Mouse (Mus musculus) limb, embryonic 10.5 days (tissue): Measurements from ENCODE around the gene Bbs1. TPM values are rescaled to one million over a fixed set of nuclear protein-coding genes. Genes with fewer than 3 reads are reported as not detected.

ENCODE experiments used
- DNase-seq: peaks from one replicate; pipeline ENCODE4 v3.0.0-alpha.2; 2017; ENCODE audit warnings: low spot score
- H3K27ac ChIP-seq: fragments of 300-500 bp; sonication (generic); 2 replicates; pipeline ENCODE4 v1.5.1; 2016; ENCODE audit warnings: mild to moderate bottlenecking
- H3K27me3 ChIP-seq: fragments of 300-500 bp; sonication (generic); 2 replicates; pipeline ENCODE4 v1.6.1; 2016; ENCODE audit warnings: low read depth, mild to moderate bottlenecking; ENCODE audit not compliant: poor library complexity, severe bottlenecking
- H3K36me3 ChIP-seq: fragments of 300-500 bp; sonication (generic); 2 replicates; pipeline ENCODE4 v1.6.1; 2016; ENCODE audit warnings: mild to moderate bottlenecking, moderate library complexity
- H3K4me1 ChIP-seq: fragments of 300-500 bp; sonication (generic); 2 replicates; pipeline ENCODE4 v1.6.1; 2016
- H3K4me3 ChIP-seq: fragments of 300-500 bp; sonication (generic); 2 replicates; pipeline ENCODE4 v1.5.1; 2016; ENCODE audit warnings: mild to moderate bottlenecking, moderate library complexity
- H3K9me3 ChIP-seq: fragments of 300-500 bp; sonication (generic); replicated peaks from 2 replicates; pipeline ENCODE4 v1.6.1; 2016; ENCODE audit warnings: mild to moderate bottlenecking
- WGBS: fragments of 180-500 bp; shearing (Covaris S2); methylation state at CpG from one replicate; pipeline ENCODE4 v1.1.7; 2016; 5-methylcytosine and 5-hydroxymethylcytosine counted together
- polyA plus RNA-seq: library from polyadenylated mRNA; unstranded; fragments of >200 nt; fragmentation: Nextera tagmentation; extraction: Ambion mirVana; gene quantifications from 2 replicates; pipeline ENCODE4 v1.2.1, GENCODE M21; 2016

Gene Bbs1
- polyA plus RNA-seq, 1 experiment from 2014 or later, result 9.0 TPM

GRCm38 (mm10) chr19:4842611-4843010, 63.8 kb downstream of the Bbs1 start:
- peaks cover 17% of the 10 kb centered on the region for H3K4me1 ChIP-seq
- 72% methylated on average over 2 of the region's 2 CpGs for WGBS
- no peak for DNase-seq
- peaks cover 34% of the 10 kb centered on the region for H3K27me3 ChIP-seq
- no peaks in the 10 kb centered on the region for H3K36me3 ChIP-seq
- no peak overlapping the region for H3K4me3 ChIP-seq
- no peak overlapping the region for H3K27ac ChIP-seq
- H3K9me3 ChIP-seq, result no peaks in the 10 kb centered on the region

- Histone ChIP-seq H3K36me3 (no peaks in the 10 kb centered on the region; the same call in 1 of the 2 replicates), H3K27ac (no peak overlapping the region), H3K9me3 (no peaks in the 10 kb centered on the region), H3K4me1 (peaks cover 17% of the 10 kb centered on the region), H3K27me3 (peaks cover 34% of the 10 kb centered on the region), H3K4me3 (no peak overlapping the region)
- DNase-seq, result no peak
- WGBS, result 86% methylated on average over 9 of the region's 9 CpGs
These were observed 65.6 kb downstream of the Bbs1 start for GRCm38 (mm10) chr19:4840848-4841247.

DNA sequence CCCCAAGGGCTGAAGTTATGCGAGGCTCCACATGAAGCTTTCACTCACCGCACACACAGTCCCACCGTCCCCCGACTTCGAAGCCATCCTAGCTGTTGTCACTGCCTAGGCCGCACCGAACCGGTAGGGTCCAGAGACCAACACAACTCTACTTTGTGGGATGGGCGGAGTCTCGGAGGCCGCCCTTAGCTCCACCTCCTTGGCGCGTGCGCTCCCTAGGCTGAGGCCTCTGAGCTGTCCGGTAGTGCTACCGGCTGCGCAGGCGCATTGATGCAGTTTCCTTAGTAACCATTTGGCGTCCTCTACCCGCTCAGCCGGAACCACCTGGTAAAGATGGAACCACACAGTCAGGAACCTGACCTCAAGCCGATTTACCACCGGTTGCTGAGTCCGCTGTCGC, 67.3 kb downstream of the Bbs1 start, which contains the start of the genes Ccs and Ccdc87:
TSS of gene Ccs (minus strand) at position 184 of the 400 bp plus-strand sequence.
TSS of gene Ccdc87 (plus strand) at position 218 of the 400 bp plus-strand sequence.
- Histone ChIP-seq H3K36me3 (peaks cover 5% of the 10 kb centered on the region), H3K27ac (peak within 1 kb of the TSS; percentile 86), H3K4me1 (peaks cover 17% of the 10 kb centered on the region), H3K4me3 (peak within 1 kb of the TSS; percentile 72), H3K27me3 (peaks cover 34% of the 10 kb centered on the region), H3K9me3 (no peaks in the 10 kb centered on the region)
- peak; percentile 97 for DNase-seq
- under 1% methylated on average over 25 of the region's 25 CpGs for WGBS

DNA sequence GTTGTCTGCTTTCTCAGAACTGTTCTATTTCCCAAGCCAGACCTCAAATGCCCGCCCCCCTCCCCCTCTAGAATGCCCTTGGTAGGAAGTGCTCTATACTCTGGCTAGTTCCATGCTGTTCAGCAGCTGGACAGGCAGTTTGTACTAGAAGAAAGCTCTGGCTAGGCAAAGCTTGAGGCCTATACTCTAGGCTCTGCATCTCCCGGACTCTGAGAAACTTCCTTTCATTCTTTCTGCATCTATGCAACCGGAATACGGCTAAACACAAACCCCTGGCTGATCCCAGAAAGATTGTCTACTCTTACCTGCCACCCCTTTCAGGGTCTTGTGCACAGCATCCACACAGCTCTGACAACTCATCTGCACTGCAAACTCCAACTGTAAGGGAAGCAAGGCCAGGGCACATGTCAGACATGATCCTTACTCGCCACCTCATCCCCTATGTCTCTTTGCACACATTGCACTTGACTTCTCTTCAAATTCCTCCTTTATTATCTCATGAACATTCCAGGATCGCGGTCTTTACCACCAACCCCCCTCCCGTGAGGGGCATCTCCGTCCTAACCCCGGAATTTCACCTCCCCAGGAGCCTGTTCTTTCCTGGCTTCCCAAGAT, 67.8 kb downstream of the Bbs1 start:
- Histone ChIP-seq H3K27ac (peak overlapping the region; percentile 86), H3K27me3 (peaks cover 34% of the 10 kb centered on the region), H3K4me1 (peaks cover 17% of the 10 kb centered on the region), H3K4me3 (peak overlapping the region; percentile 72), H3K36me3 (peaks cover 8% of the 10 kb centered on the region), H3K9me3 (no peaks in the 10 kb centered on the region)
- DNase-seq, result no peak
- WGBS, result 40% methylated on average over 10 of the region's 10 CpGs

DNA sequence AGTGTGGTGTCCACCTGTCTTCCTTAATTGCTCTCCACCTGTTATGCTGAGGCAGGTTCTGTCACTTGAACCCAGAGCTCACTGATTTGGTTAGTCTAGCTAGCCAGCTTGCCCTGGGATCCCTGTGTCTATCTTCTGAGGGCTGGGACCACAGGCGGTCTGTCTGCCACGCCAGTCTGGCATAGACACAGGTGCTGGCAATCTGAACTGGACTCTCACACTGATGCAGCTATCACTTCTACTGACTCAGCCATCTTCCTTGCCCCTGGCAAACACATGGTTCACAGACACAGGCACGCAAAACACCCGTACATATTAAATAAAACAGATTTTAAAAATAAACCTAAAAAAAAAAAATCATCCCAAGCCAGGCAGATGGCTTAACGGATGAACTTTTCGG, 69.4 kb downstream of the Bbs1 start:
- 93% methylated on average over 6 of the region's 6 CpGs for WGBS
- no peak overlapping the region for H3K27ac ChIP-seq
- peaks cover 28% of the 10 kb centered on the region for H3K27me3 ChIP-seq
- no peaks in the 10 kb centered on the region for H3K9me3 ChIP-seq
- H3K36me3 ChIP-seq, result peaks cover 22% of the 10 kb centered on the region
- no peak for DNase-seq
- H3K4me3 ChIP-seq, result no peak overlapping the region
- H3K4me1 ChIP-seq, result peaks cover 17% of the 10 kb centered on the region

Other genes with a start within 250 kb of the Bbs1 start
- gene Gm960, start 208.0 kb downstream of the Bbs1 start, polyA plus RNA-seq, result 1.5 and 4.5 TPM in 2 replicates
- gene Sptbn2, start 195.5 kb downstream of the Bbs1 start, polyA plus RNA-seq, result 3.4 and 4.2 TPM in 2 replicates
- gene Rbm4b, start 150.1 kb downstream of the Bbs1 start, polyA plus RNA-seq, result 87.3 and 113 TPM in 2 replicates
- gene Rbm4, start 112.7 kb downstream of the Bbs1 start, polyA plus RNA-seq, result 91.5 and 108 TPM in 2 replicates
- gene Gm21992, start 95.0 kb downstream of the Bbs1 start, polyA plus RNA-seq, result 32.7 and 33.8 TPM in 2 replicates
- gene Rbm14, start 95.0 kb downstream of the Bbs1 start, polyA plus RNA-seq, result 134 TPM in 2 replicates
- gene Ccs, start 67.3 kb downstream of the Bbs1 start, polyA plus RNA-seq, result 48.9 and 55.3 TPM in 2 replicates
- not detected in 2 replicates for gene Ccdc87, start 67.3 kb downstream of the Bbs1 start, polyA plus RNA-seq
- gene Ctsf, start 51.5 kb downstream of the Bbs1 start, polyA plus RNA-seq, result 13.3 and 18.5 TPM in 2 replicates
- 1.6 and 2.7 TPM in 2 replicates for gene Actn3, start 28.7 kb downstream of the Bbs1 start, polyA plus RNA-seq
- gene Zdhhc24, start 28.0 kb downstream of the Bbs1 start, polyA plus RNA-seq, result 7.0 and 8.5 TPM in 2 replicates
- 196 and 198 TPM in 2 replicates for gene Dpp3, start 21.7 kb upstream of the Bbs1 start, polyA plus RNA-seq
- 1.4 and 2.1 TPM in 2 replicates for gene Peli3, start 36.5 kb upstream of the Bbs1 start, polyA plus RNA-seq
- 161 and 187 TPM in 2 replicates for gene Mrpl11, start 55.5 kb upstream of the Bbs1 start, polyA plus RNA-seq
- gene Npas4, start 83.7 kb upstream of the Bbs1 start, polyA plus RNA-seq, result not detected in 2 replicates
- gene Slc29a2, start 117.2 kb upstream of the Bbs1 start, polyA plus RNA-seq, result 7.3 and 8.6 TPM in 2 replicates
- gene B4gat1, start 132.2 kb upstream of the Bbs1 start, polyA plus RNA-seq, result 35.5 and 35.6 TPM in 2 replicates
- gene AC124502.3, start 132.3 kb upstream of the Bbs1 start, polyA plus RNA-seq, result 1.8 and 3.1 TPM in 2 replicates
- 74.6 and 84.6 TPM in 2 replicates for gene Brms1, start 134.7 kb upstream of the Bbs1 start, polyA plus RNA-seq
- gene Rin1, start 143.9 kb upstream of the Bbs1 start, polyA plus RNA-seq, result 3.1 and 3.5 TPM in 2 replicates
- 37.1 and 42.5 TPM in 2 replicates for gene Cd248, start 161.4 kb upstream of the Bbs1 start, polyA plus RNA-seq
- gene Tmem151a, start 178.9 kb upstream of the Bbs1 start, polyA plus RNA-seq, result 2.4 and 2.5 TPM in 2 replicates
- gene Yif1a, start 181.9 kb upstream of the Bbs1 start, polyA plus RNA-seq, result 65.4 and 78.0 TPM in 2 replicates
- 20.2 and 28.1 TPM in 2 replicates for gene Cnih2, start 191.9 kb upstream of the Bbs1 start, polyA plus RNA-seq
- gene Rab1b, start 200.4 kb upstream of the Bbs1 start, polyA plus RNA-seq, result 276 and 296 TPM in 2 replicates
- gene Klc2, start 211.9 kb upstream of the Bbs1 start, polyA plus RNA-seq, result 28.2 and 30.6 TPM in 2 replicates